Comparison of ENCODE assay signal across 25 mouse cellular contexts in genomic region chr2:9349994-9350393, GRCm38 (mm10).
DNase-seq lines count a peak whose midpoint lies in the region; ATAC-seq lines count a peak whose summit lies in the region.
"Had no signal": no experiment of that assay in that cellular context is flagged by ENCODE, and none has a peak within 500 bp of the region (broad histone marks: within the 10 kb centered on the region; RNA-seq: fewer than 3 reads in every experiment).

No protein-coding gene starts in this region.

- peak; percentile 2 for DNase-seq in right cerebral cortex, adult 18-20 months
- DNase-seq in right cerebral cortex, postnatal 36 days (ENCODE audit: low spot score in 2 of 2), result no peak
- DNase-seq in retina, postnatal 1 day, result no peak
- no peak for DNase-seq in liver, embryonic 11.5 days (ENCODE audit: low spot score)
- DNase-seq: adrenal gland, adult 8-10 months; adrenal gland, postnatal 14 days; adrenal gland, postnatal 36 days; B cell, adult 2 months; cerebellum, adult 11 months; cerebellum, adult 18-20 months; cerebellum, adult 8-10 months; cerebellum, adult 9-11 months; cerebellum, postnatal 14 days; cerebellum, postnatal 36 days; forebrain, postnatal 0 days had no signal

- H3K9ac ChIP-seq in liver, embryonic 11.5 days (ENCODE audit: low read depth, low read length), result no peak overlapping the region
- H3K9ac ChIP-seq: embryonic facial prominence, embryonic 12.5 days; forebrain, embryonic 13.5 days; forebrain, embryonic 15.5 days; forebrain, postnatal 0 days had no signal

- no peaks in the 10 kb centered on the region for H3K27me3 ChIP-seq in liver, embryonic 11.5 days (replicated peaks; ENCODE audit: control insufficient read depth, insufficient read depth, low read length)
- H3K27me3 ChIP-seq: CH12.LX; embryonic facial prominence, embryonic 12.5 days; forebrain, embryonic 13.5 days; forebrain, embryonic 15.5 days; Patski had no signal

- no peaks in the 10 kb centered on the region for H3K36me3 ChIP-seq in liver, embryonic 11.5 days (ENCODE audit: control insufficient read depth, insufficient read depth, low read length)
- H3K36me3 ChIP-seq: embryonic facial prominence, embryonic 10.5 days; embryonic facial prominence, embryonic 12.5 days; forebrain, embryonic 15.5 days; G1E had no signal

- H3K4me3 ChIP-seq in liver, embryonic 11.5 days (ENCODE audit: low read depth, low read length), result no peak overlapping the region
- H3K4me3 ChIP-seq: embryonic facial prominence, embryonic 10.5 days; embryonic facial prominence, embryonic 12.5 days; forebrain, embryonic 13.5 days; forebrain, embryonic 15.5 days had no signal

- H3K27ac ChIP-seq in liver, embryonic 11.5 days (ENCODE audit: low read depth, low read length), result no peak overlapping the region
- H3K27ac ChIP-seq: embryonic facial prominence, embryonic 10.5 days; embryonic facial prominence, embryonic 12.5 days; forebrain, embryonic 13.5 days; forebrain, embryonic 15.5 days had no signal

- ATAC-seq in granulocyte monocyte progenitor cell, adult 5-6 weeks (replicated peaks; ENCODE audit: poor library complexity, severe bottlenecking), result peak; percentile 77
- no peak for ATAC-seq in liver, embryonic 11.5 days (replicated peaks; ENCODE audit: low FRiP score)
- ATAC-seq: activated CD4-positive, CD25-positive, alpha-beta regulatory T cell, adult 4 months; CD4-positive, CD25-positive, alpha-beta regulatory T cell, adult 4 months; forebrain, embryonic 13.5 days; forebrain, embryonic 15.5 days; forebrain, postnatal 0 days; Patski had no signal

- H3K4me2 ChIP-seq in liver, embryonic 11.5 days, result no peak overlapping the region
- H3K4me2 ChIP-seq: embryonic facial prominence, embryonic 12.5 days; forebrain, embryonic 13.5 days; forebrain, embryonic 15.5 days had no signal

- WGBS in liver, embryonic 11.5 days, result 20% methylated on average over 1 of the region's 1 CpGs

- H3K9me3 ChIP-seq in liver, embryonic 11.5 days (ENCODE audit: control insufficient read depth, low read length), result no peaks in the 10 kb centered on the region
- H3K9me3 ChIP-seq: embryonic facial prominence, embryonic 10.5 days; embryonic facial prominence, embryonic 12.5 days; forebrain, embryonic 13.5 days; forebrain, embryonic 15.5 days; G1E had no signal

- H3K4me1 ChIP-seq in liver, embryonic 11.5 days (replicated peaks; ENCODE audit: control insufficient read depth, insufficient read depth, low read length), result no peaks in the 10 kb centered on the region
- H3K4me1 ChIP-seq: forebrain, embryonic 13.5 days had no signal
